Mouse (Mus musculus) liver, embryonic 15.5 days (tissue): ENCODE measurements around the gene Aqp3. TPM values are rescaled to one million over a fixed set of nuclear protein-coding genes. Genes with fewer than 3 reads are reported as not detected.

Experiments used
- ATAC-seq: fragments of 200-750 bp; cut with Nextera tagmentation; 2 replicates; pipeline ENCODE4 v1.8.0; 2017; ENCODE audit warnings: moderate number of reproducible peaks, mild to moderate bottlenecking, moderate library complexity; ENCODE audit not compliant: insufficient read depth
- H3K27ac ChIP-seq: fragments of 300-500 bp; sonication (generic); replicated peaks from 2 replicates; pipeline ENCODE4 v1.5.1; 2015; ENCODE audit warnings: mild to moderate bottlenecking, inconsistent platforms
- H3K27me3 ChIP-seq: fragments of 300-500 bp; sonication (generic); 2 replicates; pipeline ENCODE4 v1.6.1; 2015; ENCODE audit warnings: mild to moderate bottlenecking, inconsistent platforms
- H3K36me3 ChIP-seq: fragments of 300-500 bp; sonication (generic); replicated peaks from 2 replicates; pipeline ENCODE4 v1.6.1; 2015; ENCODE audit warnings: moderate library complexity, mild to moderate bottlenecking, inconsistent platforms
- H3K4me1 ChIP-seq: fragments of 300-500 bp; sonication (generic); replicated peaks from 2 replicates; pipeline ENCODE4 v1.6.1; 2015; ENCODE audit warnings: inconsistent platforms
- H3K4me2 ChIP-seq: fragments of 300-500 bp; sonication (generic); 2 replicates; pipeline ENCODE4 v1.6.1; 2015; ENCODE audit warnings: moderate library complexity, mild to moderate bottlenecking, inconsistent platforms
- H3K4me3 ChIP-seq: fragments of 300-500 bp; sonication (generic); replicated peaks from 2 replicates; pipeline ENCODE4 v1.5.1; 2015; ENCODE audit warnings: mild to moderate bottlenecking, inconsistent platforms
- H3K9ac ChIP-seq: fragments of 300-500 bp; sonication (generic); 2 replicates; pipeline ENCODE4 v1.6.1; 2015; ENCODE audit warnings: moderate library complexity, mild to moderate bottlenecking, inconsistent platforms
- H3K9me3 ChIP-seq: fragments of 300-500 bp; sonication (generic); replicated peaks from 2 replicates; pipeline ENCODE4 v1.6.1; 2016; ENCODE audit warnings: inconsistent platforms
- WGBS: fragments of 180-500 bp; shearing (Covaris S2); methylation state at CpG from one replicate; pipeline ENCODE4 v1.1.7; 2015; ENCODE audit warnings: mixed read lengths; ENCODE audit not compliant: insufficient replicate concordance; 5-methylcytosine and 5-hydroxymethylcytosine counted together
- polyA plus RNA-seq: library from polyadenylated mRNA; unstranded; fragments of >200 nt; fragmentation: Nextera tagmentation; extraction: Ambion mirVana; gene quantifications from 2 replicates; pipeline ENCODE4 v1.2.1, GENCODE M21; 2015

The Aqp3 gene
- polyA plus RNA-seq, 1 experiment from 2014 or later, result 12.8 TPM

GRCm38 (mm10) chr4:41045288-41045687, 52.7 kb downstream of the Aqp3 start:
- no peaks in the 10 kb centered on the region for H3K27me3 ChIP-seq
- 64% methylated on average over 3 of the region's 3 CpGs for WGBS
- no peak overlapping the region for H3K9ac ChIP-seq
- peak overlapping the region; percentile 14 for H3K4me3 ChIP-seq
- no peaks in the 10 kb centered on the region for H3K9me3 ChIP-seq
- 0 out of 2 replicates have a peak, but pooled peaks have one; percentile 27 for ATAC-seq
- peaks cover 13% of the 10 kb centered on the region; the same call in 1 of the 2 replicates for H3K4me1 ChIP-seq
- H3K27ac ChIP-seq, result no peak overlapping the region
- no peaks in the 10 kb centered on the region for H3K36me3 ChIP-seq
- H3K4me2 ChIP-seq, result peak overlapping the region; percentile 46

DNA sequence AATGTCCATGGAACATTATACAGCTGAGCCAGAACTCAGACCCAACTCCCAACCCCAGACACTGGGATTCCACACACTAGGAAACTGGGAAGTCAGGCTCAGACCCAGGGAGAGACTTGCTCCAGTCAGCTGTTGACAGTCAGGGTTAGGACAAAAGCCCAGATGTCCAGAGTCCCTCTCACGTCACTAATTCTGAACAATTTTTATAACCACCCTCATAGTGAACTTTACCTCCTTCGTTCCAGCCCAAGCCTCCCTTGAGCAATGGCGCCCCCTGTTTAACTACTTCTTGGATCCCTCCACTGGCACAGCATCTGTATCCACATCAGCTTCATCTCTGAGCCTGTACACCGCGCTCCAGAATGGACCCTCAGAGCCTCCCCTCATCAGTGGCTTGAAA, 54.0 kb downstream of the Aqp3 start:
- no peak for ATAC-seq
- H3K9ac ChIP-seq, result no peak overlapping the region
- H3K4me3 ChIP-seq, result no peak overlapping the region
- peaks cover 12% of the 10 kb centered on the region; the same call in 1 of the 2 replicates for H3K4me1 ChIP-seq
- H3K4me2 ChIP-seq, result no peak overlapping the region
- 69% methylated on average over 5 of the region's 5 CpGs for WGBS
- H3K36me3 ChIP-seq, result no peaks in the 10 kb centered on the region
- H3K27ac ChIP-seq, result no peak overlapping the region
- no peaks in the 10 kb centered on the region for H3K9me3 ChIP-seq
- no peaks in the 10 kb centered on the region for H3K27me3 ChIP-seq

DNA sequence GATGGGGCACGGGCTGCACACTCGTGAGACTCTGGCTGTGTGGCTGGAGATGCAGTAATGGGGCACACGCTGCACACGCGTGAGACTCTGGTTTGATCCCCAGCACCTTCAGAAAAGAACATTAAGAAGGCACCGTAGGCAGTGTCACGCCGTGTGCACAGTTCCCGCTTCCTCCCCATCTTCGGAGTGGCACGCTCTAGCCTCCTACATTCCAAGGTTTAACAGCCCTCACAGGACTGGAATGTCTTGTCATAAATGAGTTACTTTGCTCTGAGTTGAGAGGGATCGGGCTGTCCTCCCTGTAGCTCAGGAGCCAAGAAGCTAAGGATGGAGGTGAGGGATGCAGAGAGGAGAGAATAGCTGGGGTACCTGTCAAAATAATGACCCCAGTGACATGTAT, 55.1 kb downstream of the Aqp3 start:
- Histone ChIP-seq H3K4me3 (no peak overlapping the region), H3K4me1 (peaks cover 5% of the 10 kb centered on the region; the same call in 1 of the 2 replicates), H3K36me3 (no peaks in the 10 kb centered on the region), H3K9me3 (no peaks in the 10 kb centered on the region), H3K27ac (no peak overlapping the region), H3K9ac (no peak overlapping the region), H3K27me3 (no peaks in the 10 kb centered on the region), H3K4me2 (no peak overlapping the region)
- WGBS, result 73% methylated on average over 12 of the region's 12 CpGs
- ATAC-seq, result no peak

Other genes with a start within 250 kb of the Aqp3 start
- gene B4galt1, start 244.2 kb downstream of the Aqp3 start, polyA plus RNA-seq, result 33.6 and 34.8 TPM in 2 replicates
- 0.82 and 0.96 TPM in 2 replicates for gene Spink4, start 178.1 kb downstream of the Aqp3 start, polyA plus RNA-seq
- 110 and 114 TPM in 2 replicates for gene Bag1, start 149.9 kb downstream of the Aqp3 start, polyA plus RNA-seq
- 40.7 and 42.4 TPM in 2 replicates for gene Chmp5, start 149.8 kb downstream of the Aqp3 start, polyA plus RNA-seq
- gene Nfx1, start 127.3 kb downstream of the Aqp3 start, polyA plus RNA-seq, result 27.9 and 28.0 TPM in 2 replicates
- 0.79 and 1.2 TPM in 2 replicates for gene Aqp7, start 50.0 kb downstream of the Aqp3 start, polyA plus RNA-seq
- 9.2 and 9.7 TPM in 2 replicates for gene Nol6, start 26.3 kb upstream of the Aqp3 start, polyA plus RNA-seq
- 45.4 and 47.8 TPM in 2 replicates for gene Ube2r2, start 37.6 kb upstream of the Aqp3 start, polyA plus RNA-seq
- gene Ubap2, start 177.0 kb upstream of the Aqp3 start, polyA plus RNA-seq, result 22.9 and 25.0 TPM in 2 replicates
- gene Dcaf12, start 216.7 kb upstream of the Aqp3 start, polyA plus RNA-seq, result 75.9 and 82.7 TPM in 2 replicates